Mouse (Mus musculus): ENCODE measurements around the gene Il17rc. TPM values are rescaled to one million over a fixed set of nuclear protein-coding genes. Genes with fewer than 3 reads are reported as not detected.
A peak's percentile ranks its signal among the peaks of the same experiment; 100 is the strongest.

Gene Il17rc
- polyA plus RNA-seq, 1 experiment from 2014 or later: 20.2 TPM

DNA sequence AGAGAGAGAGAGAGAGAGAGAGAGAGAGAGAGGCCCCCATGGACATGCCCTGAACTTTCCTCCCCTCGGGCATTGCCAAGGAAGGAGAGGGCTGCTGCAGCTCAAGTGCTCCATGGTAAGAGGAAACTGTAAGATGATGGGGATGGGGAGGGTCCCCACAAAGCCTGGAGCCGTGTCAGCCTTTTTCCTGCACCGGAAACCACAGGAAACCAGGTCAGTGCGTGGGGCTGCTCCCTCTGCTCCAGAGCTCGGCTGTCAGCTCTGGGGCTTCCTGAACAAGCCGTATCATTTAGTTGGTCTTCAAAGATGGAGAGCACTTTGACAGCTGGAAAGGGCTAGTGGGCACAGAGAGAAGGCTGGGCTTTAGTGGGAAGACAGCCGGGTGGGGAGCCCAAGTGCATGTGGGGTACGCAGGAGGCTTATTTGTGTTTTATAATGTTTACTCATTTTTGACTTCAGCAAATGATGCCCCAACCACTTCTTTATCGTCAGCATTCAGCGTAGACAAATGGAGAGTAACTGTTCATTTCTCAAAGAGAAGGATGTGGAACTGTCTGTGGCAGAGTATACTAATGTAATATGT, 13.2 kb upstream of the Il17rc start, which contains the start of gene Il17re:
Gene Il17re (plus strand): TSS at position 533 of the 583 bp plus-strand sequence.
- Histone ChIP-seq H3K9ac (peak within 1 kb of the TSS; percentile 31; the same call in 1 of the 2 replicates), H3K27me3 (no peaks in the 10 kb centered on the region), H3K4me1 (peaks cover 5% of the 10 kb centered on the region), H3K9me3 (no peaks in the 10 kb centered on the region), H3K4me2 (peak within 1 kb of the TSS; percentile 52), H3K36me3 (no peaks in the 10 kb centered on the region), H3K27ac (peak within 1 kb of the TSS; percentile 74), H3K4me3 (peak within 1 kb of the TSS; percentile 35)
- no peak for ATAC-seq (ENCODE audit: borderline replicate concordance, extremely low read depth, low FRiP score, low TSS enrichment)
- 45% methylated on average over 9 of the region's 10 CpGs for WGBS

DNA sequence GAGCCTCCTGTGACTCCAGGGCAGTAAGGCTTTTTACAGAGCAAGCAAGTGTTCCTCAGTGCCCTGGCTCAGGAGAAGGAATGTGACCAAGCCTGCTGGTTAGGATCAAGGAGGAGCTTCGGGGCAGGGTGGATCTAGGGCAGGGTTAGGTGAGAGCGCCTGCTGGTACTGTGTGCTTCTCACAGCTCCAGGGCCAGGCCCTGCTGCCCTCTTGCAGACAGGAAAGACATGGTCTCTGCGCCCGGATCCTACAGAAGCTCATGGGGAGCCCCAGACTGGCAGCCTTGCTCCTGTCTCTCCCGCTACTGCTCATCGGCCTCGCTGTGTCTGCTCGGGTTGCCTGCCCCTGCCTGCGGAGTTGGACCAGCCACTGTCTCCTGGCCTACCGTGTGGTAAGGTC, 12.6 kb upstream of the Il17rc start:
- Histone ChIP-seq H3K4me1 (peaks cover 5% of the 10 kb centered on the region), H3K9me3 (no peaks in the 10 kb centered on the region), H3K27ac (peak overlapping the region; percentile 74), H3K4me2 (peak overlapping the region; percentile 52), H3K9ac (peak overlapping the region; percentile 31; the same call in 1 of the 2 replicates), H3K4me3 (peak overlapping the region; percentile 35), H3K27me3 (no peaks in the 10 kb centered on the region), H3K36me3 (no peaks in the 10 kb centered on the region)
- WGBS: 33% methylated on average over 10 of the region's 10 CpGs
- peak; percentile 91 for ATAC-seq (ENCODE audit: borderline replicate concordance, extremely low read depth, low FRiP score, low TSS enrichment)

DNA sequence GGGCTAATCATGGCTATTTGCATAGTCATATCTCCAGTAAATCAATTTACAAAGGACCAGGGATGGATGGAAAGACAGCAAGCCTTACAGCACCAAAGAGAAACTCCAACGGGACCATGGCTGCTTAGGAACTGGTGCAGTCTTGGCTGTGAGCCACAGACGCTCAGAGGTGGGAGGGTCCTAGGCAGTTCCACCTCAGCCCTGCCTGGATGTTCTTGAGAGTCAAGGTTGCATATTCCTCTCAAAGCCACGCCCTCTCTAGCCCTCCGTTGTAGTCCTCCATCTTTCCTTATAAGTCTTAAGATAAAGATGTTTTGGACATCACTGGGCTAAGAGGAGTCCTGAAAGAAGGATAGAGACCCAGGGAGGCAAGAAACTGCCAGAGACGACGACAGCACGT, 7.2 kb upstream of the Il17rc start:
- H3K4me3 ChIP-seq: no peak overlapping the region
- no peak overlapping the region for H3K9ac ChIP-seq
- H3K9me3 ChIP-seq: no peaks in the 10 kb centered on the region
- no peaks in the 10 kb centered on the region for H3K27me3 ChIP-seq
- 57% methylated on average over 7 of the region's 7 CpGs for WGBS
- no peak overlapping the region for H3K4me2 ChIP-seq
- H3K27ac ChIP-seq: no peak overlapping the region
- no peak for ATAC-seq (ENCODE audit: borderline replicate concordance, extremely low read depth, low FRiP score, low TSS enrichment)
- H3K4me1 ChIP-seq: peaks cover 3% of the 10 kb centered on the region; the same call in 1 of the 2 replicates
- no peaks in the 10 kb centered on the region for H3K36me3 ChIP-seq

DNA sequence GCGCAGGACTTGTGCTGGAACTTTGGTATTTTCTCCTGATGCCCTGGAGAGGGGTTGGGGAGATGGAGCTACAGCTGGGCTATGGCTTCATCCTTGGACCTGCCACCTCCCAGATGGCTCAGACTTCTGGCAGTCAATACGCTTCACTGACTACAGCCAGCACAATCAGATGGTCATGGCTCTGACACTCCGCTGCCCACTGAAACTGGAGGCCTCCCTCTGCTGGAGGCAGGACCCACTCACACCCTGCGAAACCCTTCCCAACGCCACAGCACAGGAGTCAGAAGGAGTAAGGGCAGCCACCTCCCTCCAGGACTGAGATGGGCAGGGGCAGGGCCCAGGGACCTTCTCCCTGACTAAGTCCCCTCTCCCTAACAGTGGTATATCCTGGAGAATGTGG, 5.6 kb upstream of the Il17rc start:
- no peak overlapping the region for H3K4me3 ChIP-seq
- peaks cover 14% of the 10 kb centered on the region for H3K4me1 ChIP-seq
- no peak for ATAC-seq (ENCODE audit: borderline replicate concordance, extremely low read depth, low FRiP score, low TSS enrichment)
- H3K27me3 ChIP-seq: peaks cover 10% of the 10 kb centered on the region
- H3K4me2 ChIP-seq: no peak overlapping the region
- WGBS: 57% methylated on average over 5 of the region's 5 CpGs
- no peak overlapping the region for H3K27ac ChIP-seq
- no peak overlapping the region for H3K9ac ChIP-seq
- no peaks in the 10 kb centered on the region for H3K9me3 ChIP-seq
- no peaks in the 10 kb centered on the region for H3K36me3 ChIP-seq

DNA sequence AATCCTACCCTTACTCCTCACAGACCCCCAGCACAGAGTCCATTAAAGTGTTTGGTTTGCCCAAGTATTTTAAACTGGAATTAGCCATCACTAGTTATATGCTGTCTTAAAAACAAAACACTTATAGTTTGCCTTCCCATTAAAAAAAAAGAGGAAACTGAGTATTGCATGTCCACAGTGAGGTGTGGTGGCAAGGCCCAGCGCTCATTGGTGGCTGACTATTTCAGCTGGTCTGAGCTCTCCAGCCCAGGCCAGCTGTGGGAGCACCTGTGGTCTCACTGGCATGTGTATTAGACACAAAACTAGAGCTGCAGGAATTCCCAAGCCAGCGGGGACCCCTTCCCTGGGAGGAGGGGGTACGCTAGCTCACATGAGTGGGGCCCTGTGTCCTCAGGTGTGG, 2.7 kb upstream of the Il17rc start:
- 56% methylated on average over 3 of the region's 3 CpGs for WGBS
- H3K9ac ChIP-seq: no peak overlapping the region

DNA sequence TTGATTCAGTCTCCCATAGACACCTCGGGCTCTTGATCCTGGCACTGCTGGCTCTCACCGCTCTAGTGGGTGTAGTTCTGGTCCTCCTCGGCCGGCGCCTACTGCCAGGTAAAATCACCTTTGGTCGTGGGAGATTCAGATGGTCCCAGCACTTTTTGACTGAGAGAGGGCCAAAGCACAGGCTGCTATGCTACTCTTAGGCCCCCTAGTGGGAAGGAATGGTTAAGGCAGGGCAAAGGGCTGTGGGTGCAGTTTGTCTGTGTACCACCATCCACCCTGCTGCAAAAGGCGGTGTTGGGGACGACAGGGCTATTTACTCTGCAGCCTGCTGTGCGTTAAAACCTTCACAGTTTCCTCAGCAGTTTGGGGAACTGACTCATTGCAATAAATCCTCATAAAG, 2.2 kb upstream of the Il17rc start:
- WGBS: 8% methylated on average over 9 of the region's 9 CpGs
- Histone ChIP-seq H3K4me1 (peaks cover 27% of the 10 kb centered on the region), H3K4me3 (peak overlapping the region; percentile 39), H3K27me3 (peaks cover 12% of the 10 kb centered on the region), H3K4me2 (peak overlapping the region; percentile 84), H3K36me3 (no peaks in the 10 kb centered on the region), H3K9ac (peak overlapping the region; percentile 17; the same call in 1 of the 2 replicates), H3K9me3 (no peaks in the 10 kb centered on the region), H3K27ac (no peak overlapping the region)
- peak; percentile 53; the same call in 1 of the 2 replicates for ATAC-seq (ENCODE audit: borderline replicate concordance, extremely low read depth, low FRiP score, low TSS enrichment)

More for the DNA sequence above, 2.7 kb upstream of the Il17rc start:
- Histone ChIP-seq H3K27me3 (peaks cover 12% of the 10 kb centered on the region), H3K36me3 (no peaks in the 10 kb centered on the region), H3K9me3 (no peaks in the 10 kb centered on the region), H3K4me3 (no peak overlapping the region), H3K4me1 (peaks cover 27% of the 10 kb centered on the region), H3K27ac (no peak overlapping the region), H3K4me2 (no peak overlapping the region)
- no peak for ATAC-seq (ENCODE audit: borderline replicate concordance, extremely low read depth, low FRiP score, low TSS enrichment)

DNA sequence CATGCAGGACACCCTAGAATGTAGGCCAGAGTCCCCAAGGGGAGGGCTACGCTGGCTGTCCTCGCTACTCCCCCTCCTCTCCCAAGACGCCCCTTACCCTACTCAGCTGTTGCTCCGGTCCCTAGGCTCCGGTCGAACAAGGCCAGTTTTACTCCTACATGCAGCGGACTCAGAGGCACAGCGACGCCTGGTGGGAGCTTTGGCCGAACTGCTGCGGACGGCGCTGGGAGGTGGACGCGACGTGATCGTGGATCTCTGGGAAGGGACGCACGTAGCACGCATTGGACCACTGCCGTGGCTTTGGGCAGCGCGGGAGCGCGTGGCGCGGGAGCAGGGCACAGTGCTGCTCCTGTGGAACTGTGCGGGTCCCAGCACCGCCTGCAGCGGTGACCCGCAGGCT, 1.8 kb upstream of the Il17rc start:
- WGBS: 1% methylated on average over 31 of the region's 31 CpGs
- peak; percentile 25; the same call in 1 of the 2 replicates for ATAC-seq (ENCODE audit: borderline replicate concordance, extremely low read depth, low FRiP score, low TSS enrichment)
- peaks cover 12% of the 10 kb centered on the region for H3K27me3 ChIP-seq

DNA sequence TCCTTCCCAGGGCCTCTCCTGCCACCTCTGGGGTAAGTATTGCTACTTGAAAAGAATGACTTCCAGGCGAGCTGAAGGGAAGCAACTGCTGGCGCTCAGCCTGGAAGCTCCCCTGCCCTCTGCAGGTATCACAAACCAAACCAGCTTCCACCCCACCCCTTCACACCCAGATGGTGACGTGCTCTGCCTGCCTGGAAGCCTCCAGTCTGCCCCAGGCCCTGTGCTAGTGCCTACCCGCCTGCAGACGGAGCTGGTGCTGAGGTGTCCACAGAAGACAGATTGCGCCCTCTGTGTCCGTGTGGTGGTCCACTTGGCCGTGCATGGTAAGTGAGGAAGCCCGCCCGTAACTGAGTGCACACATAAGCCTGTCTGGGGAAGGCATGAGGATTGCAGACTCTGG, 834 bp downstream of the Il17rc start:
- Histone ChIP-seq H3K9me3 (no peaks in the 10 kb centered on the region), H3K27ac (peak overlapping the region; percentile 68), H3K27me3 (peaks cover 12% of the 10 kb centered on the region), H3K4me3 (peak overlapping the region; percentile 37; the same call in 1 of the 2 replicates), H3K4me1 (peaks cover 27% of the 10 kb centered on the region), H3K4me2 (peak overlapping the region; percentile 66), H3K36me3 (no peaks in the 10 kb centered on the region), H3K9ac (peak overlapping the region; percentile 44; the same call in 1 of the 2 replicates)
- no peak for ATAC-seq (ENCODE audit: borderline replicate concordance, extremely low read depth, low FRiP score, low TSS enrichment)
- 56% methylated on average over 10 of the region's 10 CpGs for WGBS

More for the DNA sequence above, 1.8 kb upstream of the Il17rc start:
- H3K4me2 ChIP-seq: peak overlapping the region; percentile 84
- peak overlapping the region; percentile 39 for H3K4me3 ChIP-seq
- no peaks in the 10 kb centered on the region for H3K9me3 ChIP-seq
- peaks cover 27% of the 10 kb centered on the region for H3K4me1 ChIP-seq
- H3K27ac ChIP-seq: no peak overlapping the region
- no peaks in the 10 kb centered on the region for H3K36me3 ChIP-seq
- H3K9ac ChIP-seq: peak overlapping the region; percentile 17; the same call in 1 of the 2 replicates

DNA sequence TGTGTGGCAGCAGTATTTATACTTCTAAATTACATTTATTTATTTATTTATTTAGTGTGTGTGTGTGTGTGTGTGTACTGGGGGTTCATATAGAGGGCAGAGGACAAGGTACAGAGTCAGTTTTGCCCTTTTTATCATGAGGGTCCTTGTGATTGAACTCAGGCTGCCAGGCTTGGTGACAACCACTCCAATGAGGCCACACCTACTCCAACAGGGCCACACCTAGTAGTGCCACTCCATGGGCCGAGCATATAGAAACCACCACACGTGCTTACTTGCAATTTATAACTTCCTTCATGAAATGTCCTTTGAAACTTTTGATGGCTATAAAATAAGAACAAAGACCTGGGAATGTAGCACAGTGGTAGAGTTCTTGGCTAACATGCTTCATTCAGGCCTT, 2.0 kb downstream of the Il17rc start:
- H3K4me1 ChIP-seq: peaks cover 27% of the 10 kb centered on the region
- no peaks in the 10 kb centered on the region for H3K9me3 ChIP-seq
- no peak overlapping the region for H3K4me2 ChIP-seq
- ATAC-seq (ENCODE audit: borderline replicate concordance, extremely low read depth, low FRiP score, low TSS enrichment): no peak
- H3K9ac ChIP-seq: no peak overlapping the region
- WGBS: 55% methylated on average over 2 of the region's 2 CpGs
- H3K27me3 ChIP-seq: peaks cover 12% of the 10 kb centered on the region
- no peaks in the 10 kb centered on the region for H3K36me3 ChIP-seq
- H3K4me3 ChIP-seq: no peak overlapping the region
- no peak overlapping the region for H3K27ac ChIP-seq

DNA sequence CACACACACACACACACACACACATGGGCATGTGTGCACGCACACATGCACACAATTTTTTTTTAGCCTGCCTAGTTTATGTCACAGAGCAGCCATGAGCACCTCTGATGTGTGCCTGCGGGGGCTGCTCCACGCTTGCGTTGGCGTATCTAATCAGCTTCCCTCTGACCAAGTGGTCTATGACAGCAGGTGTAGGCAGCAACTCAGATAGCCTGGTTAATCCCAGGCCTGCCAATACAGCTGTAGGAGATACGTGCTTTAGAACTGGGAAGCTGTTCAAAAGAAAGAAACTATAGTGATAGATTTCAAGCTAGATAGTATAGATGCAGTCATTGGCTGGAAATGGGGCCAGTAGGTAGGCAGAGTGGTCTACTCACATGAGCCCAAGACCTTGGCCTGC, 2.5 kb downstream of the Il17rc start:
- no peaks in the 10 kb centered on the region for H3K36me3 ChIP-seq
- no peak overlapping the region for H3K4me3 ChIP-seq
- peaks cover 27% of the 10 kb centered on the region for H3K4me1 ChIP-seq
- 82% methylated on average over 6 of the region's 6 CpGs for WGBS
- no peak overlapping the region for H3K27ac ChIP-seq
- no peak for ATAC-seq (ENCODE audit: borderline replicate concordance, extremely low read depth, low FRiP score, low TSS enrichment)
- no peak overlapping the region for H3K4me2 ChIP-seq
- H3K9ac ChIP-seq: no peak overlapping the region
- H3K9me3 ChIP-seq: no peaks in the 10 kb centered on the region
- peaks cover 12% of the 10 kb centered on the region for H3K27me3 ChIP-seq

DNA sequence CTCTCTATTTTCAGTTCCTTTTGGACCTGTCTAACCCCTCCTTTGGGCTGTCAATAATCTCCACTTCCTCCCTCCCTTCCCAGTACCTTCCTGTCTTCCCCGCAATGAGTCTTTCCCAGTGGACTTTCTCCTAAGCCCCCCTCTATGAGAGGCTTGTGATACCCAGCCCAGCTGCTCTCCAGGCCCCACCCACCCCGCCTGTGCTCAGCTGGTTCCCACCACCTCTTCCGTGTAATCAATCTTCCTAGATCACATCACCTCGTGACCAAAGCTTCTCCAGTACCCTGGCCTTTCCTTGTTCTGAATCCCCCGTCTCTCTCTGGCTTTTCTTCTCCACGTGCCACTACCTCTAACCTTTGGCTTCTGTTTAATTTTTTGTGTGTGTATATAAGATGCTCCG, 6.1 kb downstream of the Il17rc start:
- Histone ChIP-seq H3K9ac (no peak overlapping the region), H3K4me3 (no peak overlapping the region), H3K9me3 (no peaks in the 10 kb centered on the region), H3K36me3 (no peaks in the 10 kb centered on the region), H3K4me2 (no peak overlapping the region), H3K27me3 (peaks cover 19% of the 10 kb centered on the region), H3K4me1 (peaks cover 3% of the 10 kb centered on the region; the same call in 1 of the 2 replicates), H3K27ac (no peak overlapping the region)
- WGBS: 21% methylated on average over 7 of the region's 7 CpGs
- ATAC-seq (ENCODE audit: borderline replicate concordance, extremely low read depth, low FRiP score, low TSS enrichment): no peak

DNA sequence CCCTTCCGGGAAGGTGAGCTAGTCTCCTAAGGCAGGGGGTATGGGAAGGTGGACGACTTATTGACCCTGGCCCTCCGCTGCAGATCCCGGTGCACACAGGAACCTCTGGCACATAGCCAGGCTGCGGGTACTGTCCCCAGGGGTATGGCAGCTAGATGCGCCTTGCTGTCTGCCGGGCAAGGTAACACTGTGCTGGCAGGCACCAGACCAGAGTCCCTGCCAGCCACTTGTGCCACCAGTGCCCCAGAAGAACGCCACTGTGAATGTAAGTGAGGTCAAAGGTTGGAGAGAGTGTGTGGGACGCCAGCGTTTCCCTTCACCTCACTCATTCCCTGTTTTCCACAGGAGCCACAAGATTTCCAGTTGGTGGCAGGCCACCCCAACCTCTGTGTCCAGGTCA, 7.7 kb downstream of the Il17rc start:
- peaks cover 26% of the 10 kb centered on the region for H3K27me3 ChIP-seq
- H3K9me3 ChIP-seq: no peaks in the 10 kb centered on the region
- H3K4me2 ChIP-seq: no peak overlapping the region
- no peak for ATAC-seq (ENCODE audit: borderline replicate concordance, extremely low read depth, low FRiP score, low TSS enrichment)
- H3K27ac ChIP-seq: no peak overlapping the region
- peaks cover 13% of the 10 kb centered on the region for H3K4me1 ChIP-seq
- WGBS: 74% methylated on average over 10 of the region's 10 CpGs
- no peaks in the 10 kb centered on the region for H3K36me3 ChIP-seq
- H3K9ac ChIP-seq: no peak overlapping the region
- H3K4me3 ChIP-seq: no peak overlapping the region
